Mouse (Mus musculus) kidney, adult 8-10 months (tissue): ENCODE measurements at regions not wholly inside any gene's neighbourhood (a gene's known extent, or its start where the extent isn't known, plus 50 kb on each side); places are given as distances from the start of the nearest gene placed in this dataset.

ENCODE experiments used
- DNase-seq, 2 experiments: peaks; one replicate each; pipeline ENCODE4 v3.0.0; 2022

GRCm38 (mm10) chr1:33040740-33041139 is 493.6 kb upstream of the Gm5415 start:
- no peak for DNase-seq

- no peak for DNase-seq
Observed at GRCm38 (mm10) chr1:33031991-33032390, 484.9 kb upstream of the Gm5415 start.

- DNase-seq: no peak
Observed at GRCm38 (mm10) chr1:33026683-33027415, 479.8 kb upstream of the Gm5415 start.

- no peak for DNase-seq
Observed at GRCm38 (mm10) chr1:33025379-33025778, 478.3 kb upstream of the Gm5415 start.

GRCm38 (mm10) chr1:33022852-33023251 is 475.8 kb upstream of the Gm5415 start:
- no peak for DNase-seq

- DNase-seq: no peak
Observed at GRCm38 (mm10) chr1:33003992-33004391, 456.9 kb upstream of the Gm5415 start.

- DNase-seq: peak in 1 of 2 experiments; percentile 3
Observed at GRCm38 (mm10) chr1:32964957-32965356, 417.9 kb upstream of the Gm5415 start.

- DNase-seq: no peak
Observed at GRCm38 (mm10) chr1:32959316-32959715, 412.2 kb upstream of the Gm5415 start.

GRCm38 (mm10) chr1:32946254-32946653 is 399.2 kb upstream of the Gm5415 start:
- DNase-seq: no peak

- DNase-seq: no peak
Observed at GRCm38 (mm10) chr1:32930381-32930780, 383.3 kb upstream of the Gm5415 start.

- no peak for DNase-seq
Observed at GRCm38 (mm10) chr1:32902437-32902836, 355.3 kb upstream of the Gm5415 start.

- DNase-seq: no peak
Observed at GRCm38 (mm10) chr1:32887728-32888127, 340.6 kb upstream of the Gm5415 start.

- no peak for DNase-seq
Observed at GRCm38 (mm10) chr1:32872920-32873319, 325.8 kb upstream of the Gm5415 start.

- DNase-seq: no peak
Observed at GRCm38 (mm10) chr1:32866111-32866510, 319.0 kb upstream of the Gm5415 start.

GRCm38 (mm10) chr1:32858040-32858439 is 310.9 kb upstream of the Gm5415 start:
- no peak for DNase-seq
